Mouse (Mus musculus) midbrain, postnatal 0 days (tissue): ENCODE results near the gene Syce2. TPM values are rescaled to one million over a fixed set of nuclear protein-coding genes. Genes with fewer than 3 reads are reported as not detected.

Source experiments
- ATAC-seq: fragments of 200-750 bp; cut with Nextera tagmentation; 2 replicates; pipeline ENCODE4 v1.8.0; 2017; ENCODE audit warnings: moderate number of reproducible peaks, mild to moderate bottlenecking, moderate TSS enrichment, moderate library complexity; ENCODE audit not compliant: low FRiP score
- DNase-seq: peaks from one replicate; pipeline ENCODE4 v3.0.0-alpha.2; 2015; ENCODE audit warnings: low spot score
- H3K27ac ChIP-seq: fragments of 300-500 bp; sonication (generic); 2 replicates; pipeline ENCODE4 v1.5.1; 2014; ENCODE audit warnings: low read depth, mild to moderate bottlenecking, low read length, mixed read lengths
- H3K27me3 ChIP-seq: fragments of 300-500 bp; sonication (generic); 2 replicates; pipeline ENCODE4 v1.6.1; 2014; ENCODE audit warnings: low read length, control low read depth, mixed read lengths; ENCODE audit not compliant: insufficient read depth
- H3K36me3 ChIP-seq: fragments of 300-500 bp; sonication (generic); 2 replicates; pipeline ENCODE4 v1.6.1; 2014; ENCODE audit warnings: low read length, control low read depth, mixed read lengths; ENCODE audit not compliant: insufficient read depth
- H3K4me1 ChIP-seq: fragments of 300-500 bp; sonication (generic); 2 replicates; pipeline ENCODE4 v1.6.1; 2014; ENCODE audit warnings: mild to moderate bottlenecking, control low read depth, antibody characterized with exemption, low read length, mixed read lengths; ENCODE audit not compliant: insufficient read depth
- H3K4me2 ChIP-seq: fragments of 300-500 bp; sonication (generic); 2 replicates; pipeline ENCODE4 v1.6.1; 2014; ENCODE audit warnings: low read depth, mild to moderate bottlenecking, low read length, mixed read lengths; ENCODE audit not compliant: poor library complexity, severe bottlenecking
- H3K4me3 ChIP-seq: fragments of 300-500 bp; sonication (generic); 2 replicates; pipeline ENCODE4 v1.5.1; 2014; ENCODE audit warnings: low read depth, mild to moderate bottlenecking, low read length, moderate library complexity
- H3K9ac ChIP-seq: fragments of 300-500 bp; sonication (generic); replicated peaks from 2 replicates; pipeline ENCODE4 v1.6.1; 2014; ENCODE audit warnings: mild to moderate bottlenecking, low read length, moderate library complexity, mixed read lengths; ENCODE audit not compliant: poor library complexity, severe bottlenecking
- H3K9me3 ChIP-seq: fragments of 300-500 bp; sonication (generic); 2 replicates; pipeline ENCODE4 v1.6.1; 2016; ENCODE audit warnings: low read length, control low read depth
- CTCF ChIP-seq: IDR thresholded peaks from 2 replicates; pipeline ENCODE4 v1.5.1; 2016; ENCODE audit warnings: antibody characterized with exemption, mild to moderate bottlenecking
- WGBS: fragments of 180-500 bp; shearing (Covaris S2); extraction: QIAGEN DNeasy Blood & Tissue Kit; methylation state at CpG from one replicate; pipeline ENCODE4 v1.1.7; 2014; 5-methylcytosine and 5-hydroxymethylcytosine counted together
- polyA plus RNA-seq: library from polyadenylated mRNA; unstranded; fragments of >200 nt; fragmentation: Nextera tagmentation; extraction: Ambion mirVana; gene quantifications from 2 replicates; pipeline ENCODE4 v1.2.1, GENCODE M21; 2015
- total RNA-seq: library from RNA; depleted of rRNA; stranded (reverse); fragments of >200 nt; gene quantifications from 2 replicates; pipeline ENCODE4 v1.2.3, GENCODE M21; 2014

The Syce2 gene
- total and polyA plus RNA-seq, 2 experiments from 2014 or later: 29.5 to 56.2 TPM

GRCm38 (mm10) chr8:84921596-84921995 lies 49.7 kb downstream of the Syce2 start:
- H3K4me2 ChIP-seq: no peak overlapping the region
- H3K4me3 ChIP-seq: no peak overlapping the region
- H3K9me3 ChIP-seq: no peaks in the 10 kb centered on the region
- 91% methylated on average over 2 of the region's 2 CpGs for WGBS
- DNase-seq (no peak), ATAC-seq (no peak)
- peaks cover 63% of the 10 kb centered on the region for H3K36me3 ChIP-seq
- no peak overlapping the region for H3K9ac ChIP-seq
- no peaks in the 10 kb centered on the region for H3K27me3 ChIP-seq
- H3K4me1 ChIP-seq: no peaks in the 10 kb centered on the region
- no peak for TF ChIP-seq CTCF
- H3K27ac ChIP-seq: no peak overlapping the region

- WGBS: 78% methylated on average over 7 of the region's 7 CpGs
Measured at GRCm38 (mm10) chr8:84925557-84925956, 53.6 kb downstream of the Syce2 start.

GRCm38 (mm10) chr8:84927513-84927912 lies 55.6 kb downstream of the Syce2 start:
- H3K4me2 ChIP-seq: no peak overlapping the region
- no peaks in the 10 kb centered on the region for H3K4me1 ChIP-seq
- TF ChIP-seq CTCF: no peak
- no peak for ATAC-seq
- H3K9ac ChIP-seq: no peak overlapping the region
- H3K27me3 ChIP-seq: no peaks in the 10 kb centered on the region
- no peak overlapping the region for H3K4me3 ChIP-seq
- H3K9me3 ChIP-seq: no peaks in the 10 kb centered on the region
- no peak overlapping the region for H3K27ac ChIP-seq
- DNase-seq: no peak
- WGBS: 94% methylated on average over 1 of the region's 1 CpGs
- H3K36me3 ChIP-seq: peaks cover 36% of the 10 kb centered on the region

More at GRCm38 (mm10) chr8:84925557-84925956, 53.6 kb downstream of the Syce2 start:
- Histone ChIP-seq H3K4me2 (no peak overlapping the region), H3K27me3 (no peaks in the 10 kb centered on the region), H3K9ac (no peak overlapping the region), H3K9me3 (no peaks in the 10 kb centered on the region), H3K4me1 (no peaks in the 10 kb centered on the region), H3K4me3 (no peak overlapping the region), H3K36me3 (peaks cover 49% of the 10 kb centered on the region), H3K27ac (no peak overlapping the region)
- DNase-seq (no peak), ATAC-seq (no peak)
- no peak for TF ChIP-seq CTCF

DNA sequence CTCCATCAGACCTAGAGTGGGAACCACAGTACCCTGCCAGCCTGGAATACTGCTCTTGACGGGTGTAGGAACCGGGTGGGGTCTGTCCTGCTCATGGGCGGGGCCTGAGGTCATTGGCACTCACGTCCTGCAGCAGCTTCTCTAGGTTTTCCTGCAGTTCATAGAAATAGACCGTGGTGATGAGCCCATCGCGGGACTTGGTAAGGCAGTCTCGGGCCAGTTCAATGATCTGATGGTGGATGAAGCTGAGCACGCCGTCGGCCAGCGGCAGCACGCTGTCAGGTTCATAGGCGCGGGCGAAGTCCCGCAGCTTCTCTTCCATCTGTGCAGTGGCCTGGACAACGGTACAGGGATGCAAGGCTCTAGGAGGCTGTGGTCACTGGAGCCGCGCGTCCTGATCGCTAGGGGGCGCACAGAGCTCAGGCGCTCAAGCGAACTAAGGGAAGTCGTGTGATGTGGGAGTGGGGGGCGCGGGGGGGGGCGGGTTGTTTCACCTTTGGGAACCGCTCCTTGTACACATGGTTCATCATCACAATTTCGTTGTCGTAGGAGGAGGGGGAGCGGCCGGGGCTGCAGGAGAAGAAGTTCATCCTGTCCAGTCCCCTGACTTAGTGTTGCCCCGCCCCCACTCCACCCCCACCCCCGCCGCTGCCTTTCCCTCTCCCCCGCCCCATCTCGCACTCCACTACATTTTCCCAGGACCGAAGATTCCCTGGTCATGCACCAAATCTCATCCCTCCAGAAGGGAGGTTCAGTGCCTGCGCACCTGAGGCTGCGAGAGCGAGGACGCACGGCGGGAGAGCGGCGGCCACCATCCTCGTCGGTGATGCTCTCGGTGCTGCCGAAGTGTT lies 56.8 kb downstream of the Syce2 start:
- Histone ChIP-seq H3K9me3 (no peaks in the 10 kb centered on the region), H3K27ac (no peak overlapping the region), H3K36me3 (peaks cover 34% of the 10 kb centered on the region), H3K27me3 (no peaks in the 10 kb centered on the region), H3K9ac (no peak overlapping the region), H3K4me3 (0 out of 2 replicates have a peak overlapping the region, but pooled peaks have one; percentile 8), H3K4me1 (no peaks in the 10 kb centered on the region), H3K4me2 (peak overlapping the region; percentile 37)
- peak; percentile 76 for TF ChIP-seq CTCF
- ATAC-seq (peak; percentile 72), DNase-seq (peak; percentile 80)
- WGBS: 3% methylated on average over 46 of the region's 52 CpGs

DNA sequence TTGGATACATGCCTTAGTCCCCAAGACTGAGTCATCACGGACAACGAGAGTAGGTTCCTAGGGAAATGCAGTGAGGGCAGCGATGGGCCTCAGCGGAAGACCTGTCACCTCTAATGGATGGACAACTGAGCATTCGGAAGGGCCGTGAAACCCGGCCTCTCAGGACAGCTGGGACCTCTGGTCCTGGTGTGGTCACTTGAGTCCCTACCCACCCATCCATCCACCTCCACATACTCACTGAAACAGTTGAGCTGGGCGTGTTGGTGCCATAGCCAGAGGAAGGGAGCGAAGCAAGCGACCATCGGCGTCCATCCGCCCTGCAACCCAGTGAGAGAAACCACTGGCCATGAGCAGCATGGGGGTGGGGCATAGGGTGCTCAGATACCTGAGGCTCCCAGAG lies 58.7 kb downstream of the Syce2 start:
- 92% methylated on average over 13 of the region's 13 CpGs for WGBS
- TF ChIP-seq CTCF: no peak
- Histone ChIP-seq H3K27me3 (no peaks in the 10 kb centered on the region), H3K9ac (0 out of 2 replicates have a peak overlapping the region, but pooled peaks have one; percentile 19), H3K4me2 (no peak overlapping the region), H3K9me3 (no peaks in the 10 kb centered on the region), H3K27ac (no peak overlapping the region), H3K4me1 (peaks cover 5% of the 10 kb centered on the region), H3K4me3 (no peak overlapping the region), H3K36me3 (peaks cover 21% of the 10 kb centered on the region)
- ATAC-seq (no peak), DNase-seq (no peak)
